Mouse (Mus musculus) frontal cortex, postnatal 36 days (tissue): Measurements from ENCODE around the gene Olfr108.

ENCODE experiments used
- DNase-seq, 2 experiments: peaks; one replicate each; pipeline ENCODE4 v3.0.0; 2022; ENCODE audit warnings: low spot score in 2 of 2

The Olfr108 gene

GRCm38 (mm10) chr17:37445180-37445579 is at the start of gene Olfr108:
Gene Olfr108, plus strand, starts transcription at chr17:37445480.
- no peak for DNase-seq

GRCm38 (mm10) chr17:37398926-37399325 is 46.4 kb upstream of the Olfr108 start, which contains the start of gene Olfr107:
Gene Olfr107, plus strand, starts transcription at chr17:37399226.
- DNase-seq, result no peak

- no peak for DNase-seq
Observed at GRCm38 (mm10) chr17:37413380-37413779, 31.9 kb upstream of the Olfr108 start.

- no peak for DNase-seq
Observed at GRCm38 (mm10) chr17:37458616-37459015, 13.3 kb downstream of the Olfr108 start, which contains the start of gene Olfr109. Gene Olfr109, plus strand, starts transcription at chr17:37458916.

GRCm38 (mm10) chr17:37483452-37483851 is 38.2 kb downstream of the Olfr108 start, which contains the start of gene H2-M2:
Gene H2-M2, minus strand, starts transcription at chr17:37483552.
- no peak for DNase-seq

DNA sequence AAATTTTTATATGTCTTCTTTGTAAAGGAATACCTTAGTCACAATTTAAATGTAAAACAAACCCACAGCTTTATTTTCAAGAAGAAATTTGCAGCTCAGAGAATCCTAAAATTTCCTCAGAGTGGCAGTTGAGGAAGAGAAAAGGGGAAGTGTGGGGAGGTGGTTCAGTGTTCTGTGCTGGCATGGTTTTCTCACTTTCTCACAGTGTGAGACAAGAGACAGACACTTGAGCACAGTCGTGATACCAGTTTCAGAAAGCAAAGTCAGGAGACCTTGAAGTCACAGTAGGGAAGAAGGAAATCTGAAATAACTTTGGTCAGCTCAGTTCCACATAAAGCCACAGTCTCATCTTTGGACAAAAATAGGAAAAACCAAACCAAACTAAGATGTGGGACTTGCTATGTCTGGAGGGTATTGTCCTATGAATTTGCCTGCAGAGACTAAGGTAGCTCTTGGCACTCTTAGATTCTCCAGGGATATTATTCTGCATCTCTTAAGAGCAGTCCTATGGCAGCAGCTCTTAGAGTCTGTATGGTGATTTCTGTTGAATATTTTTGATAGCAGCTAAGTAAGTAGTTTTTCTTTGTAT is 46.7 kb downstream of the Olfr108 start, which contains the start of gene Olfr110:
Olfr110 (plus strand) TSS at position 539 of the 589 bp plus-strand sequence.
- DNase-seq, result peak; percentile 1 to 4
